Mouse (Mus musculus) hindbrain, embryonic 11.5 days (tissue): ENCODE measurements at regions not wholly inside any gene's neighbourhood (a gene's known extent, or its start where the extent isn't known, plus 50 kb on each side); places are given as distances from the start of the nearest gene placed in this dataset.

Source experiments
- ATAC-seq: fragments of 200-750 bp; cut with Nextera tagmentation; 2 replicates; pipeline ENCODE4 v1.8.0; 2017; ENCODE audit warnings: mild to moderate bottlenecking, moderate TSS enrichment, moderate library complexity; ENCODE audit not compliant: low FRiP score
- DNase-seq: peaks from one replicate; pipeline ENCODE4 v3.0.0-alpha.2; 2015; ENCODE audit warnings: low spot score
- H3K27ac ChIP-seq: fragments of 300-500 bp; sonication (generic); 2 replicates; pipeline ENCODE4 v1.5.1; 2014; ENCODE audit warnings: mild to moderate bottlenecking, low read depth, low read length
- H3K27me3 ChIP-seq: fragments of 300-500 bp; sonication (generic); 2 replicates; pipeline ENCODE4 v1.6.1; 2014; ENCODE audit warnings: mild to moderate bottlenecking, low read length, moderate library complexity, mixed read lengths; ENCODE audit not compliant: control insufficient read depth, insufficient read depth
- H3K36me3 ChIP-seq: fragments of 300-500 bp; sonication (generic); 2 replicates; pipeline ENCODE4 v1.6.1; 2014; ENCODE audit warnings: mild to moderate bottlenecking, low read length, moderate library complexity, mixed read lengths; ENCODE audit not compliant: control insufficient read depth, insufficient read depth
- H3K4me1 ChIP-seq: fragments of 300-500 bp; sonication (generic); replicated peaks from 2 replicates; pipeline ENCODE4 v1.6.1; 2014; ENCODE audit warnings: low read length, mixed read lengths; ENCODE audit not compliant: control insufficient read depth, insufficient read depth
- H3K4me2 ChIP-seq: fragments of 300-500 bp; sonication (generic); replicated peaks from 2 replicates; pipeline ENCODE4 v1.6.1; 2014; ENCODE audit warnings: mild to moderate bottlenecking, low read depth, low read length
- H3K4me3 ChIP-seq: fragments of 300-500 bp; sonication (generic); 2 replicates; pipeline ENCODE4 v1.5.1; 2014; ENCODE audit warnings: low read depth, low read length
- H3K9ac ChIP-seq: fragments of 300-500 bp; sonication (generic); 2 replicates; pipeline ENCODE4 v1.6.1; 2014; ENCODE audit warnings: low read depth, low read length
- H3K9me3 ChIP-seq: fragments of 300-500 bp; sonication (generic); 2 replicates; pipeline ENCODE4 v1.6.1; 2016; ENCODE audit warnings: low read length; ENCODE audit not compliant: control insufficient read depth
- WGBS: fragments of 180-500 bp; shearing (Covaris S2); extraction: QIAGEN DNeasy Blood & Tissue Kit; methylation state at CpG from one replicate; pipeline ENCODE4 v1.1.7; 2014; 5-methylcytosine and 5-hydroxymethylcytosine counted together

DNA sequence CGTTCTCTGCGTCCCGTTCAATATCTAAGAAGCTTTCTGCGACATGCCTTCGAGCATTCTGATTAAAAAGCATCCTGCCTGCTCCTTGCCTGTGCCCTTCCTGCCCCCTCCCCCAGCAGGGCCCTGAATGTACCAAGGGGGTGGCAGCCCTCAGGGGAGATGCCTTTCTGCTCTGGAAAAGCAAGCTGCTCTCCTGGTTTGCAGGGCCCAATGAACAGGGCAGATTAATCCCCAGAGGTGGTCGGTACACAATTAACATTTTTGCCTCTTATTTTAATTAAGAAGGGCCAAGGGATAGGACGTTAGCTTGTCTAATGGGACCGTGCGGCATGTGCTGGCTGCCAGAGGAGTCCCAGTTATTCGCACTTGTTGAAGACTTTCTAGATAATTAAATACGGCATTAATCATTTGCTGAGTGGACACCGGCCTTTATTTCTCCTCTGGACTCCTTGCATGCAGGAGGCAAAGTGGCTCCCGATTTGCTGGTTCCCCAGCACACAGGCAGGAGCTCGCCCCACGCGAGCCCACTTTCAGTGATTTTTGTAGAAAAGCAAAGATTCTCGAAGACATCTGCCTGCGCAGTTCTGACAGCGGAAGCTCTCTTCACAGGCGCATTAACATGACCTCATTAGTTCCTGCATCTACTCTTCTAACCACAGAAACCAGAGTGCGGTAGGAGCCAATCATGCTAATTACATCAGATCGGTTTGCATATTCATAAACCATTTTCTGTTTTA lies 336.8 kb upstream of the 4930535I16Rik start:
- H3K9ac ChIP-seq = no peak overlapping the region
- WGBS = 31% methylated on average over 22 of the region's 22 CpGs
- no peak overlapping the region for H3K4me3 ChIP-seq
- peak overlapping the region; percentile 5; the same call in 1 of the 2 replicates for H3K4me2 ChIP-seq
- ATAC-seq (peak; percentile 38; the same call in 1 of the 2 replicates), DNase-seq (no peak)
- no peaks in the 10 kb centered on the region for H3K36me3 ChIP-seq
- no peak overlapping the region for H3K27ac ChIP-seq
- H3K27me3 ChIP-seq = no peaks in the 10 kb centered on the region
- no peaks in the 10 kb centered on the region for H3K9me3 ChIP-seq
- H3K4me1 ChIP-seq = peaks cover 3% of the 10 kb centered on the region; the same call in 1 of the 2 replicates

DNA sequence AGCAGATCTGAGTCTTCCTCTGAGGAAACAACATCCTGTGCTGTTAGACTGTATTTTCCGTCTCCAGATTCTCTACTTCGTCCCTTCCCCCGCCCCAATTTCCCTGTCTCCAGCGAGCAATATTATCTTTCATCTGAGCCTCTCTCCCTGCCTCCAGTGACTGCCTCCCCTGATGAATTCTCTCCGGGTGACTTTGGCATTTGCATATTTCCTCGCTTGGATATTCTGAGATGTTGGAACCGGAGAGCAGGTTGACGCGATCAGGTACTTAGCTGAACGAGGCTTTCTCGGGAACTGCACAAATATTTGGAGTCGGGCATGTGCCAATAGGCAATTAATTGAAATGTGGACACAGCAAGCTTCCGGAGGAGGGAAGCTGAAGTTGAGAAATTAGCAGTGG lies 323.8 kb upstream of the 4930535I16Rik start:
- Histone ChIP-seq H3K4me1 (peaks cover 2% of the 10 kb centered on the region; the same call in 1 of the 2 replicates), H3K27me3 (no peaks in the 10 kb centered on the region), H3K9ac (no peak overlapping the region; the same call in 1 of the 2 replicates), H3K36me3 (no peaks in the 10 kb centered on the region), H3K27ac (no peak overlapping the region), H3K4me3 (no peak overlapping the region), H3K4me2 (no peak overlapping the region), H3K9me3 (no peaks in the 10 kb centered on the region)
- WGBS = 46% methylated on average over 13 of the region's 13 CpGs
- no peak for ATAC-seq
- no peak for DNase-seq

DNA sequence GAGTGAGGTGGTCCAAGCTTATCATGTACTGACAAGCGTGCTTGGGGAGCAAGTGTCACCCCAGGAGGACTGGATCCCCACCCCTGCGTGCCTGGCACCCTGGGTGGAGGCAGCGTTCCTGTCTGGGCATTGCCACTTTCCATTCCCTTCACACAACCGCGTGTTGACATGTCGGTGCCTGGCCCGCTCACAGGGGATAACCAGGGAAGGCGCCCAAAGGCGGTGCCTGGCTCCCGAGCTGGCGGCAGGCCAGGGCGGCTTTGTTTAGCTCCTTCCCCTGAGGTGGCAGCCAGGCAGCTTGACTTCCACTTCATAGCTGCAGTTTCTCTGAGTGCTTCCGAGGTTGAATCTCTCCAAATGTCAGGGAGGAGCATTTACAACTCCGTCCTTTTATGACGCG lies 318.7 kb upstream of the 4930535I16Rik start:
- H3K9me3 ChIP-seq = no peaks in the 10 kb centered on the region
- no peaks in the 10 kb centered on the region for H3K27me3 ChIP-seq
- ATAC-seq = no peak
- no peak overlapping the region for H3K4me3 ChIP-seq
- H3K4me2 ChIP-seq = no peak overlapping the region
- peaks cover 2% of the 10 kb centered on the region; the same call in 1 of the 2 replicates for H3K4me1 ChIP-seq
- 82% methylated on average over 16 of the region's 16 CpGs for whole genome bisulfite sequencing
- H3K9ac ChIP-seq = no peak overlapping the region
- no peak overlapping the region for H3K27ac ChIP-seq
- DNase-seq = no peak
- no peaks in the 10 kb centered on the region for H3K36me3 ChIP-seq

DNA sequence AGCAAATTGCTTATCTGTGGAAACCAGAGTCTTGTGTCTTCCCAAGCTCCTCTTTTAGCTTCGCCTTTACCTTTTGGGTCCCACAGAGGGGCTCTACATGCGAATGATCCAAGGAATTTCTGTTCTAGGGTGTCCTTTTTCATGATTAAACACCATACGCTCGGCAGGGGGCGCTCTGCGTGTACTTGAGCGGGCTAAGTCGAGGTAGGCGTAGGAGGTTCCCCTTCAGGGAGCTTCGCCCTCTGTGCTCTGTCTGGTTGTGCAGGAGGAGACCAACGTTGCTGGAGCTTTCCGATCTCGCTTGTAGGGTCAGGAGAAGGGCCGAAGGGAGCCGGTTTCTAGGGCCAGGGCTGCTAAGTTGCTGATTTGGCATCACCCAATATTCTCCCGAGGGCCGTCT lies 310.7 kb upstream of the 4930535I16Rik start:
- no peaks in the 10 kb centered on the region for H3K36me3 ChIP-seq
- H3K27ac ChIP-seq = no peak overlapping the region
- no peak overlapping the region for H3K4me3 ChIP-seq
- no peaks in the 10 kb centered on the region for H3K9me3 ChIP-seq
- no peaks in the 10 kb centered on the region for H3K27me3 ChIP-seq
- 13% methylated on average over 17 of the region's 17 CpGs for WGBS
- no peak overlapping the region for H3K4me2 ChIP-seq
- peak; percentile 53; the same call in 1 of the 2 replicates for ATAC-seq
- no peaks in the 10 kb centered on the region for H3K4me1 ChIP-seq
- DNase-seq = peak; percentile 92
- no peak overlapping the region for H3K9ac ChIP-seq

DNA sequence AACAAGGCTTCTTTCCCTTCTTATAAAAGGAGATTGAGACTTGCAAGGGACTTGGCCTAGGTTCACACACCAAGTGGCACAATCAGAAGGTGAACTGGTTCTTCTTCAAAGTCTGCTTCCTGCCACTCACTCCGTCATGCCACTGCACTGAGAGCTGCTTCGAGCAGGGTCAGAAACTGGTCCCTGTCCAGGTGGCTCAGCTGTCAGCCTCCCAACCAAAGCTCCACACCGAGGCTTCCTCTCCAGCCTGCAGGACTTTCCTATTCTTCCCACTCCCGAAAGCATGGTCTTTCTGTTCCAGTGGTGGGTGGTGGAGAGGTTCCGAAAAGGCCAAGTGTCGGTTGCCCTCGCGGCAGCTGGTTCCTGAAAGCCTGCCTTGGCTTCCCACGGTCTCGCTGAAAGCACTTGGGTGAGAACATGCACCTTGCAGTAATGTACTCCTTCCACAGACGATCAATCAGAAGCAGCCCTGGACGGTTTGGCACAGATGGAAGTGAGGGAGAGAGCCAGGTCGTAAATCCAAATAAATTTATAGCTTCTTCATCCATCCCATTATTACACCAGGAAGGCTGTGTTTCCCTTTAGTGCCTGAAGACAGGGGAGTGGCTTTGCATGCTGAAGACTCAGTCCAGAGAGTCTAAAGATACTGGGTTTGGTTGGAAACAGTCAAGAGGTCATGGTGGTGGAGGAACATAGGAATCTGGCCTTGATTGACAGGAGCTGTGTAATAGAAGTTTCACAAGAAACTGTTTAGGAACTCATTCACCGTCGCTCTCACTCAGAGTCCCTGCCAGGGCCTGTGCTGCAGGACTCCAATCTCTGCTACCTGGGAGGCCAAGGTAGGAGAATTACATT lies 306.1 kb upstream of the 4930535I16Rik start:
- H3K4me2 ChIP-seq = no peak overlapping the region
- H3K9me3 ChIP-seq = no peaks in the 10 kb centered on the region
- DNase-seq (no peak), ATAC-seq (no peak)
- H3K27ac ChIP-seq = no peak overlapping the region
- H3K4me3 ChIP-seq = no peak overlapping the region
- H3K9ac ChIP-seq = no peak overlapping the region
- H3K4me1 ChIP-seq = no peaks in the 10 kb centered on the region
- 80% methylated on average over 15 of the region's 15 CpGs for WGBS
- no peaks in the 10 kb centered on the region for H3K27me3 ChIP-seq
- no peaks in the 10 kb centered on the region for H3K36me3 ChIP-seq

DNA sequence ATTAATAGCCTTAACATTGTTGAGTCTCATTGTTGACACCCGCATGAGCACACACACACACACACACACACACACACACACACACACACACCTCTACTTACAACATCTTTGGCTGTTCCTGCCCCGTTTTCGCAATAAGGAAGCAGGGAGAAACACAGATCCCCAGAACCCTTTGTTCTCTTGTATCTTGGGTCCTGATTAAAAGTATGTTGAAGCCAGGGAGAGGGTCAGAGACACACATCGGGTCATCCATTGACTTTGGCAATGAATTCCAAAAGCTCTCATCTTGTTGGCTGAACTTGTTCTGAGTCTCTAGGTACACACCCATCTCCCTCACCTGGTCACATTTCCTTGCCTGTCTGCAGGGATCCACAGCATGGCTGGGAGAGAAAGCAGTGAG lies 303.9 kb upstream of the 4930535I16Rik start:
- DNase-seq (no peak), ATAC-seq (no peak)
- Histone ChIP-seq H3K4me2 (no peak overlapping the region), H3K36me3 (no peaks in the 10 kb centered on the region), H3K4me1 (no peaks in the 10 kb centered on the region), H3K27me3 (no peaks in the 10 kb centered on the region), H3K4me3 (no peak overlapping the region), H3K9ac (no peak overlapping the region), H3K9me3 (no peaks in the 10 kb centered on the region), H3K27ac (no peak overlapping the region)
- 87% methylated on average over 4 of the region's 4 CpGs for WGBS

DNA sequence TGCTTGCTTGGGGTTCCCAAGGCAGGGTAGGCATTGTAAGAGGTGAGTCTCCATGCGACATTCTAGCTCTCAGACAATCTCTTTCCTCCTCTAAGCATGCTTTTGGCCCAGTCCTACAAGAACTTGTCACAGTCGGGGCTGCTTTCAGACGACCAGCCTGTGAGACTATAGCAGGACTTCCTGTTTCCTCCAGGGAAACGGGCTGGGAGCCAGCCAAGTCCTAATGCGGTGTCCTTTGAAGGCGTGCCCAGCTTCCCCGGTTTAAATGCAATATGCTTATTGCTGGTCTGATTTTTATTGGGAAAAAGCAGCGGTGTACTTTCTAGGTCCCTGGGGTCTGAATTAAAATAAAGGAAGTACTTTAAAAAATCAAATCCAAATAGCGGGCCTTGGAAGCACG lies 299.4 kb upstream of the 4930535I16Rik start:
- no peak for ATAC-seq
- DNase-seq = no peak

DNA sequence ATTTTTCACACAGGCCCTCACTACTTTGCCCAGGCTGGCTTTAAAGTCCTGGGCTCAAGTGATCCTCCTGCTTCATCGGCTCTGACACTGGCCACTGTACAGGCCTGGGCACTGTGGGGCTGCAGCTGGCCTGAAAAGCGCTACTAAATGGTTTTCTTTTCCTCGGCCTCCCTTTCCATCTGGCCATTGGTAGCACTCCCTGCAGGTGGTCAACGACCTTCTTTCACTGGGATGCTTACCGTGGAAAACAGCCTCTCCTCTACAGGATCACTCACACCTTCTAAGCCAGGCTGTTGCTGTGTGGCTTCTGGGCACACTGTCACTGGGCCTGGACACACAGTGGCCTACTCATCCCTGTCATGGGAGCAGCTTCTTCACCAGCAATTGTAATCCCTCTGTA lies 298.5 kb upstream of the 4930535I16Rik start:
- H3K27ac ChIP-seq = no peak overlapping the region
- no peaks in the 10 kb centered on the region for H3K4me1 ChIP-seq
- H3K36me3 ChIP-seq = no peaks in the 10 kb centered on the region
- H3K4me3 ChIP-seq = no peak overlapping the region
- H3K9ac ChIP-seq = no peak overlapping the region
- H3K4me2 ChIP-seq = no peak overlapping the region
- DNase-seq (no peak), ATAC-seq (no peak)
- H3K9me3 ChIP-seq = no peaks in the 10 kb centered on the region
- no peaks in the 10 kb centered on the region for H3K27me3 ChIP-seq
- WGBS = 25% methylated on average over 5 of the region's 5 CpGs

More for the DNA sequence above, 299.4 kb upstream of the 4930535I16Rik start:
- Histone ChIP-seq H3K36me3 (no peaks in the 10 kb centered on the region), H3K4me3 (no peak overlapping the region), H3K9me3 (no peaks in the 10 kb centered on the region), H3K9ac (no peak overlapping the region), H3K4me1 (no peaks in the 10 kb centered on the region), H3K27me3 (no peaks in the 10 kb centered on the region), H3K27ac (no peak overlapping the region), H3K4me2 (no peak overlapping the region)
- 59% methylated on average over 10 of the region's 10 CpGs for WGBS
